Mouse (Mus musculus): ENCODE measurements around the gene Snap23.
A peak's percentile ranks its signal among the peaks of the same experiment; 100 is the strongest.

GRCm38 (mm10) chr2:120565363-120565762 lies 2.1 kb upstream of the Snap23 start:
- no peak for TF ChIP-seq CTCF (IDR thresholded peaks at IDR 0.05; ENCODE audit: low read depth)
- TF ChIP-seq EP300 (IDR thresholded peaks at IDR 0.05; ENCODE audit: low read depth): peak; percentile 64; the same call in 1 of the 2 replicates

All from liver, postnatal 0 days (tissue).